Mouse (Mus musculus) B cell, adult (primary cell): ENCODE data around the gene Taar7e. TPM values are rescaled to one million over a fixed set of nuclear protein-coding genes. Genes with fewer than 3 reads are reported as not detected.

Experiments
- total RNA-seq: library from RNA; stranded (reverse); gene quantifications from 4 replicates; pipeline ENCODE4 v1.2.4, GENCODE M21; 2023; ENCODE audit not compliant: inconsistent age

Taar7e gene
- not detected in 4 replicates for total RNA-seq

DNA sequence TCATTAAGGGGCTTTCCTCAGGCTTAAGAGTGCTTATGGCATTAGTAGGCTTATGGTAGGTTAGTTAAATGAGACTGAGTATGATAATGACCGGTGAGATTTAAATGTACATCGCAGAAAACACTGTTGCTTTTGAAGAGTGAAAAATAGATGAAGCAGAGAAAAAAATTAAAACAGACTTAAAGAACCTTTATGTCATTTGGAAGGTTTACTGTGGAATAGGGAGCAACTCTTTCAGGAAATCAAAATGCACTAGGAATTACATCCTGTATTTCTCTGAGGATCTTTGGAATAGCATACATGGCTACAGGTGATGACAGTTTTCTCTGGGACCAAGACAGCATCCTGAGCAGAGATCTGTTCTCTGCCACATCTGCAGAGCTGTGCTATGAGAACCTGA, at the start of gene Taar7e:
Taar7e (plus strand) TSS at position 301 of the 400 bp plus-strand sequence.

DNA sequence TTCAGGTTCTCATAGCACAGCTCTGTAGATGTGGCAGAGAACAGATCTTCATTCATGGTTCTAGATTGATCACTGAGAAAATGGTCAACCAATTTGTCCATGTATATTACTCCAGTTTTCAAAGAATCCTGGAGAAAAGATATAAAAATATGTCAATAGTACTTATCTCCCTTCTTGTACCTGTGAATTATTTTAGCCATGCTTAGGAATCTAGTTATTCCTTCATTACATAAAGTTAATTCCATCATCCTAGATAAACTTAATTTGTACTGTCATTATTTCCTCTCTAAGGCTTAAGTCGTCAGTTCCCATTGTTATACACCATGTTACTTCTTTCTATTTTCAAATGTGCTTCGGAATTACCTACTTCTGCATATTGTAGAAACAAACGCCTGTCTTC, 44.0 kb upstream of the Taar7e start, which contains the start of gene Taar7a:
Taar7a (minus strand) TSS at position 101 of the 400 bp plus-strand sequence.

GRCm38 (mm10) chr10:23999639-24000038, 37.8 kb upstream of the Taar7e start, which contains the start of gene Taar7b:
TSS of gene Taar7b (plus strand) at chr10:23999939.

DNA sequence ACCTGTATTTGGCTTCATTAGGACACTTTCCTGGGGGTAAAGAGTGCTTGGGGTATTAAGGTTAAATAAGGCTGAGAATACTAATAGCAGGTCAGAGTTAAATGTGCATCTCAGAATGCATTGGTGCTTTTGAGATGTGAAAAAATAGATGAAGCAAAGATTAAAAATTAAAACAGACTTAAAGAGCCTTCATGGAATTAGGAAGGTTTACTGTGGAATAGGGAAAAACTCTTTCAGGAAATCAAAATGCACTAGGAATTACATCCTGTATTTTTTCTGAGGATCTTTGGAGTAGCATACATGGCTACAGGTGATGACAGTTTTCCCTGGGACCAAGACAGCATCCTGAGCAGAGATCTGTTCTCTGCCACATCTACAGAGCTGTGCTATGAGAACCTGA, 10.5 kb upstream of the Taar7e start, which contains the start of gene Taar7d:
Taar7d (plus strand) TSS at position 301 of the 400 bp plus-strand sequence.

GRCm38 (mm10) chr10:24049210-24049609, 11.8 kb downstream of the Taar7e start, which contains the start of gene Taar7f:
TSS of gene Taar7f (plus strand) at chr10:24049510.

DNA sequence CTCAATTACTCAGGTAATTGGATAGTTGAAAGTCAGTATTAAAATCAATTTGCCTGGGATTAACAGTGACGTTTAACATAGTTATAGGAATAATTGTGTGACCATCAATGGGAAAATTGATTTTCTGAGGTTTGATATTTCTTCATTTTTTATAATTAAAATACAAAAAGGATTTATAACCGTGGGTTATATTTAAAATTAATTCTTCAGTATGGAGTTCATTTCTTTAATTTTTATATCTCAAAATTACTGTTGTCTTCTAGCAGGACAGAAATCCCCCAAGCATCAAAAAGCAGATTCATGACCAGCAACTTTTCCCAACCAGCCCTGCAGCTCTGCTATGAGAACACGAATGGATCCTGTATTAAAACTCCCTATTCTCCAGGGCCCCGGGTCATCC, 38.8 kb downstream of the Taar7e start, which contains the start of gene Taar8a:
Taar8a (plus strand) TSS at position 301 of the 400 bp plus-strand sequence.

Other genes starting within 250 kb of the Taar7e start
- gene Slc18b1, start 240.6 kb upstream of the Taar7e start, total RNA-seq = 0.16 to 0.45 TPM in 2 of 4 replicates, not detected in the others
- gene Vnn3, start 186.2 kb upstream of the Taar7e start, total RNA-seq = not detected in 4 replicates
- gene Vnn1, start 142.9 kb upstream of the Taar7e start, total RNA-seq = not detected in 4 replicates
- gene Taar1, start 117.3 kb upstream of the Taar7e start, total RNA-seq = not detected in 4 replicates
- gene Taar2, start 99.0 kb upstream of the Taar7e start, total RNA-seq = not detected in 4 replicates
- not detected in 4 replicates for gene Taar3, start 88.1 kb upstream of the Taar7e start, total RNA-seq
- gene Taar4, start 77.1 kb upstream of the Taar7e start, total RNA-seq = not detected in 4 replicates
- not detected in 4 replicates for gene Taar5, start 66.9 kb upstream of the Taar7e start, total RNA-seq
- not detected in 4 replicates for gene Taar6, start 52.0 kb upstream of the Taar7e start, total RNA-seq
- not detected in 4 replicates for gene Taar7a, start 44.1 kb upstream of the Taar7e start, total RNA-seq
- gene Taar7b, start 37.7 kb upstream of the Taar7e start, total RNA-seq = not detected in 4 replicates
- gene Taar7d, start 10.4 kb upstream of the Taar7e start, total RNA-seq = not detected in 4 replicates
- gene Taar7f, start 11.9 kb downstream of the Taar7e start, total RNA-seq = not detected in 4 replicates
- gene Taar8a, start 38.9 kb downstream of the Taar7e start, total RNA-seq = not detected in 4 replicates
- not detected in 4 replicates for gene Taar8b, start 54.7 kb downstream of the Taar7e start, total RNA-seq
- not detected in 4 replicates for gene Taar8c, start 64.3 kb downstream of the Taar7e start, total RNA-seq
- gene Taar9, start 71.9 kb downstream of the Taar7e start, total RNA-seq = not detected in 4 replicates
- gene Stx7, start 111.7 kb downstream of the Taar7e start, total RNA-seq = 112 to 120 TPM (median 116 TPM) in 4 replicates
- gene Moxd1, start 185.9 kb downstream of the Taar7e start, total RNA-seq = not detected in 4 replicates